Mouse (Mus musculus): ENCODE results near the gene Ntm. TPM values are rescaled to one million over a fixed set of nuclear protein-coding genes. Genes with fewer than 3 reads are reported as not detected.
A peak's percentile ranks its signal among the peaks of the same experiment; 100 is the strongest.

Ntm gene
- under 1 TPM; 0.55 to 0.98 TPM for total RNA-seq (2021)
- 0.15 and 0.25 TPM in 2 replicates for polyA plus RNA-seq (2012; rRNA removed)
- long read RNA-seq = 0 reads

- peak; percentile 58 for DNase-seq
Measured at GRCm38 (mm10) chr9:29962978-29963377, at the start of gene Ntm. TSS of gene Ntm (minus strand) at chr9:29963141.

- no peak for DNase-seq
Measured at GRCm38 (mm10) chr9:30005701-30006100, 42.8 kb upstream of the Ntm start.

GRCm38 (mm10) chr9:30003612-30004011 is 40.7 kb upstream of the Ntm start:
- peak; percentile 78 for DNase-seq

- no peak for DNase-seq
Measured at GRCm38 (mm10) chr9:29981177-29981915, 18.4 kb upstream of the Ntm start.

GRCm38 (mm10) chr9:29961954-29962867 is 730 bp downstream of the Ntm start:
- DNase-seq = peak; percentile 26

GRCm38 (mm10) chr9:29961512-29961911 is 1.4 kb downstream of the Ntm start:
- no peak for DNase-seq

GRCm38 (mm10) chr9:29960741-29961140 is 2.2 kb downstream of the Ntm start:
- no peak for DNase-seq

GRCm38 (mm10) chr9:29960236-29960635 is 2.7 kb downstream of the Ntm start:
- no peak for DNase-seq

GRCm38 (mm10) chr9:29956936-29957335 is 6.0 kb downstream of the Ntm start:
- DNase-seq = no peak

GRCm38 (mm10) chr9:29954031-29954430 is 8.9 kb downstream of the Ntm start:
- no peak for DNase-seq

GRCm38 (mm10) chr9:29949041-29949440 is 13.9 kb downstream of the Ntm start:
- DNase-seq = no peak

- no peak for DNase-seq
Measured at GRCm38 (mm10) chr9:29943209-29944070, 19.5 kb downstream of the Ntm start.

GRCm38 (mm10) chr9:29942183-29942952 is 20.6 kb downstream of the Ntm start:
- no peak for DNase-seq

- DNase-seq = no peak
Measured at GRCm38 (mm10) chr9:29939517-29940034, 23.4 kb downstream of the Ntm start.

- DNase-seq = no peak
Measured at GRCm38 (mm10) chr9:29928796-29929195, 34.1 kb downstream of the Ntm start.

- no peak for DNase-seq
Measured at GRCm38 (mm10) chr9:29925382-29925781, 37.6 kb downstream of the Ntm start.

- DNase-seq = no peak
Measured at GRCm38 (mm10) chr9:29898406-29899054, 64.4 kb downstream of the Ntm start.

GRCm38 (mm10) chr9:29897448-29897847 is 65.5 kb downstream of the Ntm start:
- no peak for DNase-seq

GRCm38 (mm10) chr9:29892792-29893191 is 70.1 kb downstream of the Ntm start:
- no peak for DNase-seq

GRCm38 (mm10) chr9:29888712-29889111 is 74.2 kb downstream of the Ntm start:
- no peak for DNase-seq

Data from adrenal gland, adult 2 months (tissue).